In the genomic region with DNA sequence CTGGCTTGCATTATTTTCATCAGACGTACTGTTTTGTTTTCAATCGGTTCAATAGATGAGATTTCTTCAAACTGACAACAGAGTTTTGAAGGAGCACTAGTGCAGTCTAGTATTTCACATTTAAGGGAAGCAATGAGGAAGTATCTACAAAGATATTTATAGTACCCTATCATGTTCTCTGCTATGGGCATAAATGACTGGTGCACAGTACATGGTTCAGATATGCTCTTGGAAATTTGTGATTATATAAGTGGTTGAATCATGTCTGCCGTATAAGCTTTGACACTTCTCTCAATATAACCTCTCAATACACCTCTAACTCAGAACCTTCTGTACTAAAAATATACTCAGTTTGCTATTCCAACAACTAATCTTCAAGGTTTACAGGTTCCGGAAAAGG, we compare ENCODE assay signal across 19 mouse cellular contexts.
"Had no signal": no experiment of that assay in that cellular context is flagged by ENCODE, and none has a peak within 500 bp of the region (broad histone marks: within the 10 kb centered on the region; RNA-seq: fewer than 3 reads in every experiment).

No protein-coding gene starts in this region.

- H3K4me3 ChIP-seq: lung, embryonic 15.5 days; megakaryocyte, embryonic 14.5 days; midbrain, embryonic 13.5 days; midbrain, embryonic 15.5 days; neural tube, embryonic 12.5 days had no signal

- H3K9ac ChIP-seq: liver, postnatal 0 days; lung, embryonic 15.5 days; midbrain, embryonic 13.5 days; midbrain, embryonic 15.5 days; neural tube, embryonic 12.5 days had no signal

- DNase-seq: liver, postnatal 0 days; lung, adult 2 months; lung, postnatal 14 days; lung, postnatal 36 days; right cerebral cortex, adult 18-20 months; right cerebral cortex, postnatal 25 days; right cerebral cortex, postnatal 4 days; spleen, adult 18-20 months; thymus, adult 18-20 months; thymus, postnatal 14 days; thymus, postnatal 36 days had no signal

- H3K4me1 ChIP-seq: lung, embryonic 15.5 days; megakaryocyte, embryonic 14.5 days; midbrain, embryonic 13.5 days; midbrain, embryonic 15.5 days; neural tube, embryonic 12.5 days had no signal

- H3K9me3 ChIP-seq: lung, embryonic 15.5 days; megakaryocyte, embryonic 14.5 days; midbrain, embryonic 13.5 days; midbrain, embryonic 15.5 days; neural tube, embryonic 12.5 days had no signal

- H3K27ac ChIP-seq: lung, embryonic 15.5 days; macrophage; midbrain, embryonic 13.5 days; midbrain, embryonic 15.5 days; neural tube, embryonic 12.5 days had no signal

- ATAC-seq: liver, postnatal 0 days; lung, postnatal 0 days; midbrain, embryonic 13.5 days; midbrain, embryonic 15.5 days had no signal

- H3K4me2 ChIP-seq: lung, embryonic 15.5 days; midbrain, embryonic 11.5 days; midbrain, embryonic 13.5 days; midbrain, embryonic 15.5 days; neural tube, embryonic 12.5 days had no signal

- H3K36me3 ChIP-seq: lung, embryonic 15.5 days; midbrain, embryonic 13.5 days; midbrain, embryonic 15.5 days; neural tube, embryonic 12.5 days had no signal

- H3K27me3 ChIP-seq: lung, embryonic 15.5 days; megakaryocyte, embryonic 14.5 days; midbrain, embryonic 13.5 days; midbrain, embryonic 15.5 days; neural tube, embryonic 12.5 days had no signal
